Mouse (Mus musculus): ENCODE results near the gene Mrpl37.
A peak's percentile ranks its signal among the peaks of the same experiment; 100 is the strongest.

Gene Mrpl37

DNA sequence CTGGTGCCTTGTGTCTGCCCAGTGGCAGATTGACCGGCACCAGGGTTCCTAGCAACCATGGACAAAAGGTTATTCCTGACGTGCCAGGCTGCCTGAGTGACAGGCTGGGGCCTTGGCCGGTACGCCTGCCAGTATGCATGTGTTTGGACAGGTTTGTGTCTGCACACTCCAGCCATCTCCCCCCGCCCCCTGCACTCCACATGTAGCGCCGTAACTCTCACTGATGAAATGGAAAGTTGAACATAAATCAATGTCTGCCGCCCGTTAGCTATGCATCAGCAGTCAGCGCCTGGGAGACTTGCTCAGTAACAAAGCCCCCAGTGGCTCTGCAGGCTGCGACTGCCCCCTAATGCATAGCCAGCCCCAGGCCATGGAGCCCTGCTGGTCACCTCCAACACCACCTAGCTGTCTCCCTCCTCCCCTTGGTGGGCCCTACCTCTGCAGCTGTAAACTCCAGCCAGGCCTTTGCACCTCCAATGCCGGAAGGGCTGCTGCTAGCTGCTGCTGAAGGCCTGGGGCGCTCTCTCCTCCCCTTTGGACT, 50.6 kb downstream of the Mrpl37 start:
- peak; percentile 74 for DNase-seq

DNA sequence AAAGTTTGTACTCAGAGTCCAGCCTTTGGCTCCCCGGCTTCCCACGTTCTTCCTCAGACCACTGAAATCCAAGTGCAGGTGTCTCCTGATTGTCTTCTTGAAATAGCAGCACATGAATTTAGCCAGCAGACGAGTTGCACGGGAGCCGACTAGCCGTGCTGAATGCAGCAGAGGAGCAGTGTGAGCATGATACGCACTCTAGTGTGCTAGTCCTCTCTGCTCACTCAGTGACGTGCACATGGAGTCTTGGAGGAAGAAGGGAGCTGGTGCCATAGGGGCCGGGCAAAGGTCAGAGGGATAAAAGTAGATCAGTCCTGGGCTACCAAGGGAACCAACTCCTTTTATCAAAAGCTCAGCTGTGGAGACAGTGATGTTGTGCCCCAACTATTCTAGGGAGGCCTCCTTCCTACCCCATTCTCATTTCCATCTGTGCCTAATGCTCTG, 52.8 kb downstream of the Mrpl37 start:
- no peak for DNase-seq

DNA sequence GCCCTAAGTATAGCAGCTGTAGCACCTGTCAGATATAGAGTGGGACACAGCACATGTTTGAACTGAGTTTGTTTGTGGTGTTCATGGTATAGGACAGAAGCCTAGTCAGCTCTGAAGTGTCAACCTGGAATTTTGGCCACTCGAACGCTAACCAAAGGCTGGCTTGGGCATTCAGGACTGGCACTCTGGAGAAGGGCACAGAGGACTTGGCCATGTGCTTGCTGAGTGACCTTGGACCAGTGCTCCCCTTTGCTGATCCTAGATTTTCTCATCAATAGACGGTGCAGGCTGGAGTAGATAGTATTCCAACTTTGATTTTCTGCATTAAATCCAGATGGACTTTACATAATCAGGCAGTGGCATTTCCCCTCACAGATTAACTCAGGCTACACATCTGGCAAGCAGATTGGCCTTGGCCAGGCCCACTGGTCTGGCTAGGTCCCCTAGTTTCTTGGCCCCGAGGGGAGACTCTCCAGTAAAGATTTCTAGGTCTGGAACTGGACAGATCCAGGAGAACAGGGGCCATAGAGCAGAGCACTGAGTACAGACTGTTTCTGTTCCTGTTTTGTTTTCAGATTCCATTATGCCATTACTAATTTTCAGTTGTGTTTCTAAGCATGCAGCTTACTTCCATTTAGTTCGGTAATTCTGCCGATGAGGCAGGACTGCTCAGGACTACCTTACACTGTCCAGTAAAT, 53.4 kb downstream of the Mrpl37 start:
- DNase-seq = peak; percentile 60

DNA sequence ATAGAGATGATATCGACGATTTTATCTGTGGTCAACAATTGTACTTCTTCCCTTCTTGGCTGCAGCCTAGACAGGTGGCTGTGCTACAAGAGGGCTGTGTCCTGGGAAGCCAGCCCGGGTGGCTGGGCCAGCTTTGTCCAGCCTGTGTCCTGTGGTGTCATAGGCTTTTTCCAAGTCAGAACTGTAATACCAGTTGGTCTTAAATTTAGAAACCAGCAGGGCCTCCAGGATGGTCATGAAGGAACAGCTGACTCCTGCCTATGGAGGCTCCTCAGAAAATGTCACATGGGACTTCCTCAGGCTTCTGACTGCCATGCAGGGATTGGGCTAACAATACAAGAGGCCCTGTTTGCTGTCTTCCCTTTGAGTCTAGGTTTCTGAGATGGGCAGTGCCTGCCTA, 54.1 kb downstream of the Mrpl37 start:
- DNase-seq = no peak

DNA sequence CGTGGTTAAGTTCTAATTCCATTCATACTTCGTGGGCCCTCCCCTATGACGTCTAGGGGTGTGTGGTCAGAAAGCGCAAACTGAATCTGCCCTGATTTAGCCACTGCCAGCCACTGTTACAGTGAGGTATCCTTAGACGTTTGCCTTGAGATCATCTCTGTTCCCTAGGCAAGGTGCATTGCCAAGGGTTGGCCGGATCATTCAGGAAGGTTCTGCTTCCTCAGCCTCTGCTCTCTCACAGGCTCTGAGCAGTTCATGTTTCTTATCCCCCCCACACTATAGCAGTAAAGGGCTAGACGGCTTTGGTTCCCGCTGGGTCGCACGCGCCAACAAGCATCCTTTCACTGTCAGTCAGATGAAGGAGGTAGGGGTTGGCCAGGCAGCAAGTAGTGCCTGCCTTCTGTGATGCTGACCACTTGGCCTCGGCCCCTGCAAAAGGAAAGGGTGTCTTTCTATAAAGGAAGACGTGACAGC, 54.6 kb downstream of the Mrpl37 start:
- DNase-seq = peak; percentile 52

DNA sequence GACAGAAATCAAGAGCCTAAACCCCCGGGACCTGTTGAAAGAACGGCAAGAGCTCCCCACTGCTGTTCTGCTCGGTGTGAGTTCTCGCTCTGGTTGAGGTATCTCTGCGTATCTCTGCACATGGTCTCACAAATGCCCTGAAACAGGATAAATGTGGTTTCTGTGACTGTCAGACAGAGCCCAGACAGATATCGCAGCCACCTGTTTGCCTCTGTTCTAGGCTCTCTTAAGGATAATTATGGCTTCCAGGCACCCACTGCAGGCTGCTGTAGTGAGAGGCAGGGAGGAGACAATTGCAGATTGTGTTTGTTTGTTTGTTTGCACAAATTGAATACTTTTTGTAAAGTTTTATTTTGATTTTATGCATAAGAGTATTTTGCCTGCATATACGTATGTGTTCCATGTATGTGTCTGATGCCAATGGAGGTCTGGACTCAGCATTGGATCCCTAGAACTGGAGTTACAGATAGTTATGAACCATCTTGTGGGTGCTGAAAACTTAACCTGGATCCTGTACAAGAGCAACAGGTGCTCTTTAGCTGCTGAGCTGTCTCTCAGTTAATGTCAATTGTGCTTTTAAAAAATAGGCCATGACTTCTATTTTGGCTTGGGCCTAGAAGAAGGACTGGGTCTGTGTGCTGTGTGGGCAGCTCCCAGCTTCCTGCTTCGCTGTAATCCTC, 55.2 kb downstream of the Mrpl37 start:
- DNase-seq = no peak

DNA sequence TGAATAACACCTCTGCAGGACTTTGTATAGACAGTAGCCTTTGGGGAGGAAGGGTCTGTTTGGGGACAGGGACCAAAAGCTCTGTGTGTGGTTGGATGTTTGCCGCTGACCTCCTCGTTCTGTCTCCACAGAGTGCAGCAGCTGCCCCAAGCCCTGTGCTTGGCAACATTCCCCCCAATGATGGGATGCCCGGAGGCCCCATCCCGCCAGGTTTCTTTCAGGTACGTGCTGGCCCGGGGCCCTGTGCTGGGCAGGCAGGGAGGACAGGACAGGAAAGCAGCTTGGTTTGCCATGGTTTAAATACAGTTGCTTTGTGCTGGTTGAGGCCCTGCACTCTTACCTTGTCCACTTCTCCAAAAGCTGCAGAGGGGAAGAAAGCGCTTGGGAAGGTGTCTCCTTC, 57.1 kb downstream of the Mrpl37 start:
- no peak for DNase-seq

DNA sequence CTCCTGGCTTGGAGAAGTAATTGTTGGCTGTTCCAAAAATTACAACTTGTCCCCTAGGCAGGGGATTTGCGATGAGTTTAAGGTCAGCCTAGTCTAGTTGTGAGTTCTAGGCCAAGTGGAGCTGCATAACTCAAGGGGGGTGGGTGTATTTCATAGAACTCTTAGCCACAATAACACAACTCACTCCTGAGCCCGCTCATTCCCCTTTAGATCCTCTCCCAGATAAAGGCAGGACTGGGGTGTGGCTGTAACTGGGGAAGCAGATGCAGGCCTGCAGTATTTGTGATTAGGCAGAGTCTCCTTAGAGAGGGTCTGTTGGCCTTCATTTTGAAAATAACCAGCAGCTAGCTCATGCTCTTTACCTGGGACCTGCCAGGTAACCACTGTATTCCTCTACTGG, 58.5 kb downstream of the Mrpl37 start:
- no peak for DNase-seq

DNA sequence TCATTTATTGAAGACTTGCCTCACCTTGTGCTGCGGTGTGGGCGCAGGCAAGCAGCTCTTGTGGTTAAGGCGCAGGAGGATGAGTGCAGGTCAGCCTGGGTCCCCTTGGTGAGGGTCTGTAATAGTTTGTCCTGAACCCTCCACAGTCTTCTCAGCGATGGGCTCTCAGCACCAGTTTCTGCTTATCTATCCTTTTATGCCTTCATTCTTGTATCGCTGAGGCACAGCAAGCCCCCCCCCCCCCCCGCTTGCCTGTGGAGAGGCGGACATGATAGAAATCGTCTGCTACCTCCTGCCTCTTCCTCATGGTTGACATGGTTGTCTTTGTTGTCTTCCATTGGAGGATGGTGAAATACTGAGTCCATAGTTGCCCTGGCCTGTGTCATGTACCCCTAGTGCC, 59.3 kb downstream of the Mrpl37 start:
- DNase-seq = no peak

DNA sequence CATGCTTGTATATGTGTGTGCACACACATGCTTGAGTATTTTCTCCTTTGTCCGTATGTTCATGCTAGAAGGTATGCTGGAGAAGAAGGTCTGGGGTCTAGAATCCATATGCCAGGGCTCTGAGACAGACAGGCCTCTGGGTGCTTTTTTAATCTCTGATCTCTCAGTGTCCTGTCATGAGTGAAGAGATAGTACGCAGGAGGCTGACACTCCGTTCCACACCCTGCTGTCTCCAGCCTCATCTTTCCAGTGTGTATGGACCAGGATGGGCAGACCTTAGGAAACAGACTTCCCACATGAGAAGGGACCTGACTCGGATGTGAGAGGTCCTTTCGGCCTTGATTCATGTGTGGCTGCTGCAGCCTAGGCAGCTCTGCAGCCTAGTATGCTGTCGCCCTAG, 59.9 kb downstream of the Mrpl37 start:
- no peak for DNase-seq

DNA sequence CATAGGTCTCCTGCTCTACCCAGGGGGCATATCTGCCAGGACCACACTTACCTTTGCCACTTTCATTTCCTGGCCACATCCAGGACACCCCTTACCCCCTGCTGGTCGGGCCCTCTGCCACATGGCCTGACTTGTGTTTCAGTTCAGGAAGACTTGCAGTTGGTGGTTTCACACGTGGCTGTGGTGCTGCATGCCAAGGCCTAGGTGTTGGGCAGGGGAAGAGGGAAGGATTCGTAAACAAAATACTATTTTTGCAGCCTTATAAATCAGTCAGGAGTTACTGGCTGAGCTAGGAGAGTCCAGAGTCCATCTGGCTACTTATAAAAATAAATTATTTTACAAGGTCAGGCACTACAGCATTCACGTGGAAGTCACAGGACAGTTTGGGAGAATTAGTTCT, 60.4 kb downstream of the Mrpl37 start:
- peak; percentile 77 for DNase-seq

Data from kidney, postnatal 14 days (tissue).